Mouse (Mus musculus) A20 (cell line): ENCODE results near the gene Ank3.

Experiments used
- DNase-seq: peaks from one replicate; pipeline ENCODE4 v3.0.0-alpha.2; 2011; ENCODE audit warnings: low read depth, low spot score

Ank3 gene

DNA sequence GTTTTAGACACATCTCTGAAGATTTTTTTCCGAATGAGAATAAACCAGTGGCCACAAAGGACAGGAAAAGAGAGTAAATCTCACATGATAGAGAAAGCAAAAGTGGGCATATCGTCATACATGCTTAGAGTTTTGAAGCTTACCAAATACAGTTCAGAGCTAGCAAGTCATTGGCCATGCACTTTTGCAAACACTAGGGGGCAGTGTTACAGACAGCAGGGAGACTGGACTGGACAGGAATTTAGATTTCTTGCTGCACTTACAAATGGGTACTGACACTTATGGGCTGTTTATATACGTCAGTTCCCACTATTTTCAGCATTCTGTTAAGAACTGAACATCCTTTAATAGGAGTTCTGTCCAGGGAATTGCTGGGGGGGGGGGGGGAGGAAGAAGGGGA, 257.7 kb downstream of the Ank3 start:
- DNase-seq, result peak; percentile 65

GRCm38 (mm10) chr10:69659818-69660217, 261.2 kb downstream of the Ank3 start:
- no peak for DNase-seq

DNA sequence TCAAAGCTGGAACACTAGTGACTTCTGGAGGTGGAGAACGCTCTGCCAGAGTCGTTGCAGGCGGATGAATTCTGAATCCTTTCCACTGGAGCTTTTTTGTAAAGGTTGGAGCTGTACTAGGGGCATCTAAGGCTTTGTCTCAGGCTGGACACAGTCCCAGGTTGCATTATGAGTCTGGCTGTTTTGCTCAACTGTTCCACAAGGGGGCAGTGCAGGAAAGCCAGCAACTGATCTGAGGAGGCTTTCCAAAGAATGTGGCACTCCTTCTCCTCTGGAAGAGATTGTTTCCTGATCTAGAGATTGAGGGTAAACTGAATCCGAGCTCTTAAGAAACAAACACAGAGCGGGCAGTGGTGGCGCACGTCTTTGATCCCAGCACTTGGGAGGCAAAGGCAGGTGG, 263.8 kb downstream of the Ank3 start:
- DNase-seq, result peak; percentile 49

- peak; percentile 62 for DNase-seq
Measured at GRCm38 (mm10) chr10:69667482-69667881, 268.9 kb downstream of the Ank3 start.

DNA sequence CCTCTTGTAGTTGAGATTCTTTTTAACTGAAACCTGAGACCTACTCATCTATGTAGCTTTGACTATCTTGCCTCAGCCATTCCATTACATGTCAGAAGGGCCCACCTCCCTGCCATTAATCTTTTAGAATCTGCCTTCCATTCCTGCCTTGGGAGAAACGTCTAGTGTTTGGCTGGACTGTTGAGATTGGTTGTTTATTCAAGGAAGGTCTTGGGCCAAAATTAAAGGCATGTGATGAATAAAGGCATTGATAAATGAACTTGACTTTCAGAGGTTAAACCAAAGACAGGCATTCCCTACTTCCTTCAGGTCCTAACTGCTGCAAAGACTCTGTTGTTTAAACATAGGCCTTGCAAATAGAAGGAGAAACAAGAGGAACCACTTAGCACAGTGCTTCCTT, 271.9 kb downstream of the Ank3 start:
- DNase-seq, result no peak

DNA sequence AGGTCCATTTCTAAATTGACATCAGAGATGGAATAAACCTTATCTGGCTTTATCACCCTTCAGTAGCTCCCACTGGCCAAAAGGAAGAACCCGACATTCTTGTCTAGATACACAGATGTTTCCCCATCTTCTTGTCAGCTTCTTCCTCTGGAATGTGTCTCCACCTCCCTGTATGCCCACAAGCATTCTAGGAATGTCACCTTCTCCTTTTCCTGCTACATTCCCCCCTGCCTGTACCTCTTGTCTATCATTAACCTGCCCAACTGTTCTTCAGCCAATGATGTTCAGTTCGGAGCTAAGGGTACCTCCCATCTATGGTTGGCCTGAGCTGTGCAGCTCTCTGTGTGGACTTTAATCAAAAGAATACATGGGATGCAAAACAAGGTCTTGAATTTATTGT, 272.4 kb downstream of the Ank3 start:
- no peak for DNase-seq

DNA sequence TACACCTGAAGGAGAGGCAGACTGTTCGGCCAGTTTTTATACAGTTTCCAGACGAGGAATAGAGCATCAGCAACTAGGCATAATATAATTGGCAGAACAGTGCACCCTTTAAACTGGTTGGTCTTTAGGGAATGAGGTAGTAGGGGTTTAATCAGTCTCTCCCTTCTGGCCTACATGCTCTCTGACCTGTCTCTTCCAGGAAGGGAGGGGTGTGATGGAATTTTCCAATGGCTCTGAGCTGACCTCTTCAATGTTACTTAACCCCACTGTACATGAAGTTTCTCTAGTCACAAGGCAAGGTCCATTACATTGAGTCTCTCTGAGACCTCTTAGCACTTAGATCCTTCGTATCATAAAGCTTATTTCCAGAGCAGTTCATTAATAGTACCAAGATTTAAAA, 272.9 kb downstream of the Ank3 start:
- no peak for DNase-seq

DNA sequence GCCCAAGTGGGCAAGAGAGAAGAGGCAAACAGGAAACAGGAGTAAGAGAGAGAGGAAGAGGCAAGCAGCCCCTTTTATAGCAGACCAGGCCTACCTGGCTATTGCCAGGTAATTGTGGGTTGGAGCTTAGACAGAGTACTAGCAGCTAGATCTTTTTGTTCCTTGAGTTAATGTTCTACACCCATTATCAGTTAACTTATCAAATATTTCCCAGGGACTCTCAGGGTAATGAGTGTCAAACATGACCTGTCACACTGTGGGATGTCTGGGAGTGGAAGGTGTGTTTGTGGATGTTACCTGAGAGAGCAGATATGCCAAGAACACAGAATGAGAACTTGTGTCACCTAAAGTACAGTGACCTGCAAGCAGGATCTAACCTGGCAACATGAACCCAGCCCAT, 274.0 kb downstream of the Ank3 start:
- DNase-seq, result no peak

- no peak for DNase-seq
Measured at GRCm38 (mm10) chr10:69678230-69678629, 279.7 kb downstream of the Ank3 start.

GRCm38 (mm10) chr10:69686336-69686735, 287.8 kb downstream of the Ank3 start:
- no peak for DNase-seq

DNA sequence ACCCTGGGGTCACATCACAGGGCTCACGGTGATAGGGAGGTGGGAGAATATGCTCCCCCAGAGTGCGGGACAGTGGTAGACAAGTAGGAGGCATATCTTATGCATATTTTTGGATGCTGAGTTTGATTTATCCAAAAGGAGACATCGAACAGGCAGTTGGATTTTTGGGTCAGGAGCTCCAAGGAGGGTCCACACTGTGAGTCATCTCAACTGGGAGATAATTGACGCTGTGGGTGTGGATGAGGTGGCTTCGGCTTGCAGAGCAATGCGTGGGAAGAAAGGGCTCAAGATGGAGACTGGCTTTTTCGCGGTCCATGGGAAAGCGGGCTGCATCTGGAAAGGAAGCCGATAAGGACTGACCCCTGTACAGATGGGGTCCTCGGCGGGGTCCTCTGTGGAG, 290.5 kb downstream of the Ank3 start:
- DNase-seq, result no peak

GRCm38 (mm10) chr10:69690131-69690960, 291.8 kb downstream of the Ank3 start:
- DNase-seq, result no peak

- DNase-seq, result no peak
Measured at GRCm38 (mm10) chr10:69690961-69691451, 292.4 kb downstream of the Ank3 start.

GRCm38 (mm10) chr10:69696019-69696418, 297.4 kb downstream of the Ank3 start:
- DNase-seq, result no peak

DNA sequence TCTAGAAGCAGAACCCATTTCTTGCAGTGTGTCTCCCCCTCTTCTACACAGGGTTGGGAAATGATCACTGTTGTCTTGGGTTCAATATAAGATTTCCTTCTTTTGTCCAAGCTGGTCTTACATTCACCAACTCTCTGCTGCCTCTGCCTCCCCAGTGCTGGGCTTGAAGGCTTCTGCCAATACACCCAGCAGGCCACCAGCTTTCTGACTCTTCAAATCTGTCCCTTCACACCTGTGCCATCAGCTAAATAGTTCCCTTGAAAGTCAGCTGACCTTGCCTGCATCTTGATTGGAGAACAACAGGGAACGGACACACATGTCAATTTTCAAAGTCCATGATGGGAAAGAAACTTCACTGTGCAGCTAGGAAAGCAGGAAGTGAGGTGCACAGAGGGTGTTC, 300.1 kb downstream of the Ank3 start:
- no peak for DNase-seq

DNA sequence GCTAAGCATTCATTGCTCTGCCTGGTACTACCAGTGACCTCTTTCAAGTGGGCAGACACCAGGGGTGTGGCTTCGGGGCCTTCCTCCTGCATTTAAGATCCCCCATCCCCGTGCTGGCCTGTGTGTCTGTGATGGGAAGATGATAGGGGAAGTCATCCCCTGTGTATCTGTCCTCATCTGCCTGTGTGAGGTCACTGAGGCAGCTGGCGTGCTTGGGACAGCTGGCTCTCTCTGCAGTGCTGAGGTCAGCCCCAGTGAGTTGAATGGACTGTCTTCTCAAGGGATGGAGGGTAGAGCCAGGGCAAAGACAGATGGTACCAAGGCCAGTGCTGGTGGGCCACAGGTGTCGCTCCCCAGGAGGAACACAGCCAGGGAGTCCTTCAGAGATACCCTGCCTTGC, 302.7 kb downstream of the Ank3 start:
- no peak for DNase-seq

DNA sequence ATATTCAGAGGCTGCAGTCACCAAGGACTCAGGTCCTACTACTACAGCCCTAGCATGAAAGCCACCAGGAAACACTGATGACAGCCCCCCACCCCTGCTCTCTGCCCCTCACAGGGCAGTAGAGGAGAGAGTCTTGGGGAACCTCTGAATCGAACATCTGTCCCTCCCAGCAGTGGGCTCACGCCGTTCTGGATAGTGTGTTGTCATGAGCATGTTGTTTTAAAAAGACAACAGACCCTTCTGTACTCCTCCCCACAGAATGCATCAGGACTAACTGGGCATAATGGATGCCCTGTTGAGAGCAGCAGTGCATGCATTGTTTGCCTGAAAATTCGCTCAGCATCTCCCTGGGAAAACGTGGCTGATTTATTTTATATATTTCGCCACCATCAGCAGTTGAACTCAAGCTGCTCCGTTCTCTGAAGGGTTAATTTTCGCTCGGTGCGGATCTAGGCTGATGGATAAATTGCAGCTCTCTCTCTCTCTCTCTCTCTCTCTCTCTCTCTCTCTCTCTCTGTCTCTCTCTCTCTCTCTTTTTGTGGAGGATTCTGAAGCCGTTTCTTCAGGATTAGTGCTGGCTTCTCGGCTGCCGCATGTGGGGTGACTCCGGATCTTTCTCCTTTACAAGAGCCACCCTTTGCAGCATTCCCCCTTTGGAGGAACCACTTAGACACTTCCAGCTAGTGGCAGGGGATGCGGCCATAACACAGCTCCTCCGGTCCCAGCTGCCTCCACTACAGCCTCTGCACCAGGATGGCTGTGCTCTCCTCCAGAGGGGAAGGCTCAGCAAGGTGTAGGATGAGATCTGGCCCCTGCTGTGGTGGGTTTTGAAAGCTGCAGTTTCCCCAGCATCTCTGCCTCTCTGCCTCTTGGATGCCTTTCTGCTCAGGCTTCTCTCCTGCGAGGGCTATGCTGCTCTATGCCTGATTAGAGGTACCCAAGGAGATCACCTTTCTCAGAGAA, 307.5 kb downstream of the Ank3 start:
- DNase-seq, result no peak

- DNase-seq, result no peak
Measured at GRCm38 (mm10) chr10:69706851-69707788, 308.5 kb downstream of the Ank3 start.

DNA sequence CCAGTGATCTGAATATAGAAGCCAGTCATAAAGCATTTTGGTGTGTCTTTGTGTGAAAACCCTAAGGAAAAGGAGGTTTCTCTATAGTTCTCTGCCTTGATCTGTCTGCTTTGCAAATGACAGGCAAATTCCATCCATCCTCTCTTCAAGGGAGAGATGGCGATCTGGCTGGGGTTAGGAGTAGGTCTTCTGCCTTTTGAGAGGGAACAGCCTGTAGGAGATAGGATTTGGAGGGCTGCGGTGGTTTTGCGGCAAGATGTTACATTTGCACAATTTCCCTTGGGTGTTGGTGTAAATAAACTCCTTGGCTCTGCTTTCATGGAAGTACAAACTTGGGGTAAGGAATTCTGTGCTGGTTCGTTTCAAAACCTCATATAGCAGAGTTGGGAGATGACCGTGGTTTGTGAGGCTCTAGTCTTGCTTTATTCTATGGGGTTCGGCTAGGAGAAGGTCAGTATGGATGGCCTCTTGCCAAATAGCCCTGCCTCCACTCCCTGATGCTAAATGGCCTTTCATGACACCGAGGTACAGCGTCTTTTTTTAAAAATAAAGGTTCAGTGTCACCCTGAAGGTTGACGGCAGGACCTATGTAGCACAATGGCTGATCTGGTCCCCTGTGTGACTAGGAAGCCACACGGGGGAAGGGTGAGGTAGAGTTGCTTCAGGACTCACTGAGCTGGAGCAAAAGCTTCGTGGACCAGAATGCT, 309.4 kb downstream of the Ank3 start:
- no peak for DNase-seq

DNA sequence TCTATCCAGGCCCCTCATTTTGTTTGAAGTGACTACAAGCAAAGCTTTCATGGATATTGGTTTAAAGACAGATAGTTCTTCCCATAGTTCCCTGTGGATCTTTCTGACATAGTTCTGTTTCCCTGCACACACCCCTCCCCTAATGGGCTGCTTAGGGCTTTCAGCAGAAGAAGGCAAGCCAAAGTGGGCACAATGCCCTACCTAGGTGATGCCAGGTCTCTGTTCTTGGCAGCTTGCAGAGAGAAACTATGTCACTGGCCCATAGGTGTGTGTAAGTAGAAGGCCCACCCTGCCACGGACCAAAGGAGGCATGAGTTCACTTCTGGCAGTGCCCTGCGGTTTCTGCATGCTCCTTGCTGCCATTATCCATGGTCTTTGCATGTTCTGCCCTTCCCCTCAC, 311.1 kb downstream of the Ank3 start:
- DNase-seq, result no peak

- DNase-seq, result no peak
Measured at GRCm38 (mm10) chr10:69710802-69711201, 312.2 kb downstream of the Ank3 start.
